In genomic region chr14:51088970-51089673, GRCm38 (mm10) we compare ENCODE assay signal across 1 mouse cellular context.
TF ChIP-seq lines count a peak whose summit lies in the region.

No protein-coding gene starts in this region.

TF ChIP-seq in C2C12, 6 proteins besides CTCF, POLR2A, EP300 and RAD21:
- TF ChIP-seq MYOG (IDR thresholded peaks at IDR 0.05; ENCODE audit: control insufficient read depth, extremely low read depth, insufficient read length): no peak
- peak; percentile 2 for TF ChIP-seq CEBPB (IDR thresholded peaks at IDR 0.05; ENCODE audit: low read depth)
- no peak for TF ChIP-seq MYOD1 (IDR thresholded peaks at IDR 0.05; ENCODE audit: control insufficient read depth, insufficient read length, low read depth)
